Mouse (Mus musculus): ENCODE measurements around the gene Gbp5. TPM values are rescaled to one million over a fixed set of nuclear protein-coding genes. Genes with fewer than 3 reads are reported as not detected.

The Gbp5 gene
- total RNA-seq (2014; fragmentation: Nextera tagmentation) (5.2 and 11.1 TPM in 2 replicates), total RNA-seq (2017) (9.4 and 11.3 TPM in 2 replicates)

- peak; percentile 72 for ATAC-seq (replicated peaks; ENCODE audit: poor library complexity, severe bottlenecking)
Measured at GRCm38 (mm10) chr3:142493536-142494061, at the start of gene Gbp5. Gene Gbp5, plus strand, starts transcription at chr3:142493978.

DNA sequence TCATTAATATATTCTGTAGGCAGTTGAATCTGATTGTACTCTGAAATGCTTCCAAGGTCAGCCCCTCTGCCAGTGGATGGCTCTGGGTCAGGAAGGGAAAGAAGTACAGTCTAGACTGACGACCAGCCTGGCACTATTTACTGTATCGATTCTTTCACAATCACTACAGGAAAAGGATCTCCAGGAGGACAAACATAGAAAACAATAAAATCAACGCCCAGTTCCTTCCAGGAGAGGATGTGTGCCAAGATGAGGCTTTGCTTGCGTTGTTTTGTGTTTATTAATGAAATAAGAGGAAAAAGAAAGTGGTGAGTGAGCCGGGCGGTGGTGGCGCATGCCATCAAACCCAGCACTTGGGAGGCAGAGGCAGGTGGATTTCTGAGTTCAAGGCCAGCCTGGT lies 39.6 kb upstream of the Gbp5 start:
- no peak for ATAC-seq (replicated peaks; ENCODE audit: poor library complexity, severe bottlenecking)

DNA sequence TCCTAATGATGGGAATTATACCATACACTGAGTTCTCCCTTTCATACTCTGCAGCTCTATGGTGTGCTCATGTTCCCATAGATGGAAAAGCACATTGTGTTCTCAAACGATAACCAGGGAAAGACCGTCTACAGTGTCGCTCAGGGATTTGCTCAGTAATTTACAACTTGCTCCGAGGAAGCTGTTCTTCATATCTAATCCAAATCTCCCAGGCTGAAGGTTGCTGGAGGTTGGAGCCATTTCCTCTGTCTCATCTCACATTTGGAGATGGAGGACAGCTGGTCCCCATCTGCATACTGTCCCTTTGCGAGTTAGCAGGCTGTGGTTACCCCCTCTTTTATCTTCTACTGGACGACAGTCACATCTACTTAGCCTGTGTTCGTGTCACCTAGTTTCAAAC lies 34.5 kb upstream of the Gbp5 start:
- ATAC-seq (replicated peaks; ENCODE audit: poor library complexity, severe bottlenecking) = no peak

DNA sequence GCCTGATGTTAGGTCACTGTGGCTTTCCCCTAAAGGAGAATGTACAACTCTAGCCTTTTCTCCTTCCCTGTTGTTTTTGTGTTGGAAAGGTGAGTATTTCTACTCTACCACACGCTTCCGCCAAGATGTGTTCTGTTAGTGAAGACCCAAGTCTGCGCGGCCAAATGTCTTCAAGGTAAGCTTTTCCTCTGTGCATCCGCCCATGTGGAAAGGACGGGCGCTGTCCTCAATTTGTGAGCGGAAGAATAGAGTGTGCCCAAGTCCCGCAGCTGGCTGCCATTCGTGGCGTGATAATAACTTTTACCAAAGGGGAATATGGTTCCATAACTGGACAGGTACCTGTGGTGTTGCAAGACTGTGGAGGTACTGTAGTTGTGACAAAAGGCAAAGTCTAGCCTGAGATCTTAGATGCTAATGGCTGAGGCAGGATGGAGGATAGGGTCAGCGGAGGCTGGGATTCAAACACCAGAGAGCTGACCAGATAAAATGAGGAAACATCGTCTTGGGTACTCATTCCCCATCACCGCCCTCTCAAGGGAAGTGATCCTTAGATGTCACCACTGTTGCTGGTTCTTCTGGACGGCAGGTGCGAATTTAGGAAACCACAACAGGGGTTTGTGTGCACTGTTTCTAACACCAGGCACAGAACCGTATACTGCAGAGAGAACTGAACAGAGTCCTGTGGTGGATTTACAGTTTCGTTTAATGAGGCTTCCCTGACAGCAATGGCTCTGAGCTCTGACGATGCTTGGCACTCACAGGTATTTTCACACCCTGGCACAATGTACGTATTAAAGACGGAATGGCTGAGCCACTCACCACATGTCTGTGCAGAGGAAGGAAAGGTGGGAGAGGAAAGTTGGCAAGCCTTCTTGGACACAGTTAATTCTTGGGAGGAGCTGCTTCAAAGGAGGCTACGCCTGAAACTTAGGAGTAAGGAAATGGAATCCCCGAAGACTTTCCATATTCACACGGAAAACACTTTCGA lies 30.7 kb upstream of the Gbp5 start:
- peak; percentile 58 for ATAC-seq (replicated peaks; ENCODE audit: poor library complexity, severe bottlenecking)

GRCm38 (mm10) chr3:142474349-142474983 lies 19.3 kb upstream of the Gbp5 start:
- peak; percentile 55 for ATAC-seq (replicated peaks; ENCODE audit: poor library complexity, severe bottlenecking)

GRCm38 (mm10) chr3:142475913-142476312 lies 17.9 kb upstream of the Gbp5 start:
- 0 out of 2 replicates have a peak, but pooled peaks have one; percentile 23 for ATAC-seq (replicated peaks; ENCODE audit: poor library complexity, severe bottlenecking)

- no peak for ATAC-seq (replicated peaks; ENCODE audit: poor library complexity, severe bottlenecking)
Measured at GRCm38 (mm10) chr3:142477866-142478265, 15.9 kb upstream of the Gbp5 start.

GRCm38 (mm10) chr3:142478360-142478759 lies 15.4 kb upstream of the Gbp5 start:
- ATAC-seq (replicated peaks; ENCODE audit: poor library complexity, severe bottlenecking) = peak; percentile 96

DNA sequence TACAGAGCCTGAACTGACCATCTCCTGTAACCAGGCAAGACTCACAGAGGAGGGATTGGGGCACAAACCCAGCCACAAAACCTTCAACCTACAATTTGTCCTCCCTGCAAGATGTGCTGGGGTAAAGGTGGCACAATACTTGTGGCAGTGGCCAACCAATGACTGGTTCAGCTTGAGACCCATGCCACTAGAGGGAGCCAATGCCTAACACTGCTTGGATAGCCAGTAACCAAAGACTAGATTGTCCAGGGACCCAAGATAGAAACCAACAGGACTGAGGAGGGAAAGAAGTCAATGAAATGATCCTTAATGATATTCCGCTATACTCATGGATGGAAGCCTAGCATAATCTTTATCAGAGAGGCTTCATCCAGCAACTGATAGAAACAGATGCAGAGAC lies 3.3 kb upstream of the Gbp5 start:
- ATAC-seq (replicated peaks; ENCODE audit: poor library complexity, severe bottlenecking) = peak; percentile 78

GRCm38 (mm10) chr3:142495146-142495655 lies 1.4 kb downstream of the Gbp5 start:
- ATAC-seq (replicated peaks; ENCODE audit: poor library complexity, severe bottlenecking) = no peak

DNA sequence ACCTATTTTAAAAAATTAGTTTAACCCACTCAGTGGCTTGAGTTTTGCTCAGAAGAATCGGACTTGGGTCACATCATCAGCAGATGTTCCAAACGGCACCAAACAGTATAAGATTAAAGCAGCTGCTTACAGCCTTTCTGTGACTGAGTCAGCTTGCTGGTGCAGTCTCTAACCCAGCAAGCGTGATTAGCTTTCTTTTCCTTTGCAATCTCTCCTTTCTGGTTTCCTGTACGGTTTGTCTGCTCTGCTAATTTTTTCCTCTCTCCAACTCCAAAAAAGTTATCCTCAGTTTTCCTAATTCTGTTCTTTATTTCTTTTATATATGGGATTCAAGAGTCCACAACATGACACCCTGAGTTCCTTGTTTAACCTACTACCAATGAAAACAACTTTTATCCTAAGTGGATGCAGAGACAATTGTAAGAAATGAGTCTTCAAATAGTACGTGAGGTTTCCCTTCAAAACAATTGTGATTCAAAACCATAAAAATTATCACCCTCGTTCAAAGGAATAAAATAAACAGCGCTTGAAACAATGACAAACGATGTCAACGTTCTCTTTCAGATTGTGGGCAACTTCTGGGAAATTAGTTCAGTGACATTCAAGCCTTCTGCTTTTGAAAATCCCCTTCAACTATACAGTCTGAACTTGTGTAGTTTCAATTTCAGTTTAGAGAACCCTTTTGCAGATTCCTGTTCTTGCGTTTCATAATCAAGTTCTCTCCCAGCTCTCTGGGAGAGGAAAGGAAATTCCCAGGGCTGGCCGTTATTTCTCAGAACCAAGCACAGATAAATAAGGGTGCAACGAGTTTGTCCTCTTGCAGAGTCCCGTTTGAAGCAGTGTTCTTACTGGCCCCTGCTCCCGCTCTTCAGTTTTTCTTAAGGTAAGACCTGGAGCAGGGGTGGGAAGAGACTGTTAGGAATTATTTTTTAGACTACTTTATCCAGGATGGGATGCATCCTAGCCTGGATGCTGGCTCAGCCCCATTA lies 2.6 kb downstream of the Gbp5 start:
- peak; percentile 36 for ATAC-seq (replicated peaks; ENCODE audit: poor library complexity, severe bottlenecking)

- ATAC-seq (replicated peaks; ENCODE audit: poor library complexity, severe bottlenecking) = 0 out of 2 replicates have a peak, but pooled peaks have one; percentile 16
Measured at GRCm38 (mm10) chr3:142497123-142497841, 3.5 kb downstream of the Gbp5 start.

- no peak for ATAC-seq (replicated peaks; ENCODE audit: poor library complexity, severe bottlenecking)
Measured at GRCm38 (mm10) chr3:142498941-142499340, 5.2 kb downstream of the Gbp5 start.

GRCm38 (mm10) chr3:142528116-142528515 lies 34.3 kb downstream of the Gbp5 start:
- no peak for ATAC-seq (replicated peaks; ENCODE audit: poor library complexity, severe bottlenecking)

- ATAC-seq (replicated peaks; ENCODE audit: poor library complexity, severe bottlenecking) = peak; percentile 13
Measured at GRCm38 (mm10) chr3:142529597-142529996, 35.8 kb downstream of the Gbp5 start.

DNA sequence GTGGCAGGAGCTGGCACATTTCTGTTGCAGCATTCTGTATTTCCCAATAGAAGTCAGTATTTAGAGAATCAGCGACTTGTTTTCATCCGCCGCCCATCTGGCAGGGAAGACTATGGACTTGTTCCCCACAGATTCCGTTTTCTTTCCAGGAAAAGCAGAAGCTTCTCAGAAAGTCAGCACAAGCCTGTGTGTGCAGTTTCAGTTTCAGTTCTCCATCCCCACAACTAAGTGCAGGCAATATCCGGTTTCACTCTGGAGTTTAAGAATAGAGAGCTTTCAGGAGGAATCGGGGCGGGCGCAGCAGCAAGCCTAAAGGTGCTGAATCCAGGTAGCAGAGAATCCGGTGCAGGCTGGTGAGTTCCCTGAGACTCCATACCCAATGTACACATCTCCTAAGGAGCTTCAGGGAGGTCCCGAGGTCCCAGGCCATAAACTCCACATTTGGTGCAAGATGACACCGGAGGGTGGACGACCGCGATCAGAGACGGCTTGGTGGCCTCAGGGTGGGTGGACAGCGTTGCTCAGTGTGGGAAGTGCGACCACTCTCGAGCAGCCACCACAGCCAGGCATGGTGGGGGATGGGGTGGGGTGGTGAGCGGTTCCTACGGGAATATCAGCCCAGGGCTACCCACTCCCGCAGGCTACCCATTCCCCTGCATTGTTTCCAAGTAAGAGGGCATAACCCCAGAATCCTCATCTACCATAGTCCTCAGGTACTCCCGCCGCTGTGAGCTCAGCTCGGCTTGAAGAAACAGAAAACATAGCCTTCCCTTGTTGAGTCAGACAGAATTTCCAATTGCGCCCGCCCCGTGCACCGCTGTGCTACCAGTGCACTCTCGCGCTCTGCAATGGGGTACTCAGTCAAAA lies 36.5 kb downstream of the Gbp5 start, which contains the start of gene Gbp7:
TSS of gene Gbp7 (plus strand) at position 256 of the 867 bp plus-strand sequence.
- ATAC-seq (replicated peaks; ENCODE audit: poor library complexity, severe bottlenecking) = peak; percentile 95

DNA sequence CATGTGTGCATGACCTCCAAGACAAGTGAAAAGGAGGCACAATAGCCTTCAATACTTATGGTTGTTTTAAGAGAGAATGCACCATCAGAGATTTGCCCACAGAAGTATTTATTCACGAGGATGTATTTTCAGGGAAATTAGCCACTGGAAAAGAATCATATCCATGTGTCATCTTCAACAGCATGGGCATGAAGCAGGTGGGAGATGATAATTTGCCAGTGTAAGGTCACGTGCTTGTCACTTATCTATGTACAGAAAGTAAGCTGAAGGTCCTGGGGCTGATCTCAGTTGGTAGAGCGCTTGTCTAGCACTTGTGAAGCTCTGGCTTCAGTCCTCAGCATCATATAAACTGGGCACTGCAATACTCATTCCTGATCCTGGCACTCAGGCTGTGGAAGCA lies 37.8 kb downstream of the Gbp5 start:
- ATAC-seq (replicated peaks; ENCODE audit: poor library complexity, severe bottlenecking) = no peak

- no peak for ATAC-seq (replicated peaks; ENCODE audit: poor library complexity, severe bottlenecking)
Measured at GRCm38 (mm10) chr3:142533185-142533584, 39.4 kb downstream of the Gbp5 start.
